Mouse (Mus musculus) T-helper 1 cell (primary cell): ENCODE results near the gene Smtn.

Source experiments
- in situ Hi-C: fragments of 300-600 bp; cut with MboI, MseI; formaldehyde crosslinking; loops from one replicate; pipeline ENCODE4 v1.15.1; 2025; ENCODE audit warnings: high pct_unique_total_duplicates

The Smtn gene

GRCm38 (mm10) chr11:3540451-3541085 lies at the start of gene Smtn:
Smtn (minus strand) TSS chr11:3540612.
- in situ Hi-C loops, result no loop called here

- in situ Hi-C loops, result no loop called here
Measured at GRCm38 (mm10) chr11:3588036-3588672, 47.7 kb upstream of the Smtn start.

- in situ Hi-C loops, result no loop called here
Measured at GRCm38 (mm10) chr11:3587350-3587749, 46.9 kb upstream of the Smtn start.

DNA sequence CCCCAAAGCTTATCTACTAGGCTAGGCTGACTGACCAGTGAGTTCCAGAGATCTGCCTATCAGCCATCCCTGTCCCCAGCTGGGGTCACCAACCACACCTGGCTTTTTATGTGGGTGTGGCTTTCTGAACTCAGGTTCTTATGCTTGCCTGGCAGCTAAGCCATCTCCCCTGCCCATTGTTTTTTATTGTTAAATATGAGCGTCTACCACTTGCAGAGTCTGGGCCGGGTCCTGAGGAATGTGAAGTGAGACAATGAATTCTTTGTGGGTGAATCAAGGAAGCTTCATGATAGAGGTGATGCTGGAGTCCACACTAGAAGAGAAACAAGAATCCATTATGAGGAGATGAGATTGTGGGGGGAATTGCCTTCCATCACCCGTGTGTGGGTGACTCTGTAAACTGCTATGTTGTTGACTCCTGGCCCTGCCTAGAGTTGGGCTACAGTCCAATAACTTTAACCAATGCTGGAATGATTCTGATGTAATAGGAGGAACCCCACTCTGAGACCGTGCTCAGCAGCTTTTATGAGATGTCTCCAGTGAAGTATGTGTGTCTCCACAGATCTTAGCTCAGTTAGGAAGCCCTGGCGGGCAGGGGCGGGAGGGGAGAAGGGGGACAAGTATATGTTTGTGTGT lies 45.7 kb upstream of the Smtn start:
- in situ Hi-C loops, result no loop called here

DNA sequence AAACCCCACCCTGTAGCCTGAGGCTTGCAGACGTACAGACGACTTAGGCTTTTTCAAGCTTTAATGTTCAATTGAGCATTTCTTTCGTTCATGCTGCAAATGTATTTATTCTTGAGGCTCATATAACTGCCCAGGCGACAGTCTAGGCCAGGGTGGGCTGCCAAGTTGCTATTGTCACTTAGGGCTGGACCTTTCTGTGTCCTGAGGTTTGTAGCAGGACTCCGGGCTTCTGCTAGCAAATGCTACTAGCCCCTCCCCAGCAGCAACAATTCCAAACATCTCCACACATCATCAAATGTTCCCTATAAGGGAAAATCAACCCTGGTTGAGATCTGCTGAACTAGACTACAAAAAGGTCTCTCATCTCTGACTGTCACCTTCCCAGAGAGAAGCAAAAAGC lies 42.7 kb upstream of the Smtn start:
- in situ Hi-C loops, result no loop called here

DNA sequence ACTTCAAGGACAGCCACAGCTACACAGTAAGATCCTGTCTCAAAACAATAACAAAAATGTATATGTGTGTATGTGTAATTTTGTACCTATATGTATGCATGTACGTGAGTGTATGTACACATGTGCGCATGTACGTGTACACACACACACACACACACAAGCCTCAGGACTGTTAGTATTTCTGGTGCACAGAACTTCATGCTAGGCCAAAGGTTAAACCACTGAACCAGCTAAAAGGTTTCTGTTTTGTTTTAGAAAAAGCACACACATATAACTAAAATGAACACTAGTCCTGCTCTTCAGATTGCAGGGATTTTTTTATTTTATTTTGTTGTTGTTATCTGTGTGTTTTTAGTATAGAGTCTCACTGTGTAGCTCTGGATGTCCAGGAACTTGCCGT lies 41.5 kb upstream of the Smtn start:
- in situ Hi-C loops, result no loop called here

DNA sequence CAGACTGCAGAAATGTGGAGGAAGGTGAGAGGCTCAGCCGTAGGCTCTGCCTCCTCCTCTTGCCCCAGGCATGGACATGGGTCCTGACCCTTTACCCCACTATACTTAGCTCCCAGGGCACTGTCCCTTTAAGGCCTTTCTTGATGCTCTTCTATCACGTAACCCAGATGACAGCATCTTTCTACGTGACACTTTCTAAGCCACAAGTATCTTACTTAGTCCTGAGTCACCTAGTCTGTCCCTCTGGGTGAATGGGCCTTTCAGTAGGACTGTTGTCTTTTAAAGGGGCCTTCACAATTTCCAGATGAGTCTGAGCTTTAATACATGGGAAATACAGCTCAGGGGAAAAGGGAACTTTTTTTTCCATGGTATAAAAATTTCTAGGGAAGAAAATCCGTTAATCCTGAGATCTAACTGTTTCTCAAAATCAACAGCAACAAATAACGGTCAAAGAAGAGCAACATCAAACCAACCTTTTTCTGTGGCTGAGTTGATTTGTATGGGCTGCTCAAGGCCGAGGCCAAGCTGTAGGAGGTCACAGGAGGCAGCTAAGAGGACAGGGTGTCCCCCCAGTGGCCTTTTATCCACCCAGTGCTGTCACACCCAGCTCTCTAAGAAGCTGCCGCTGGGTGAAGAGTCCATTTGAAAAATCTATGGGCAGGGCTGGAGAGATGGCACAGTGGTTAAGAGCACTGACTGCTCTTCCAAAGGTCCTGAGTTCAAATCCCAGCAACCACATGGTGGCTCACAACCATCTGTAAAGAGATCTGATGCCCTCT lies 40.1 kb upstream of the Smtn start:
- in situ Hi-C loops, result no loop called here

GRCm38 (mm10) chr11:3578050-3578725 lies 37.8 kb upstream of the Smtn start:
- in situ Hi-C loops, result no loop called here

- in situ Hi-C loops, result no loop called here
Measured at GRCm38 (mm10) chr11:3575238-3575637, 34.8 kb upstream of the Smtn start.

- in situ Hi-C loops, result no loop called here
Measured at GRCm38 (mm10) chr11:3573092-3573491, 32.7 kb upstream of the Smtn start.

DNA sequence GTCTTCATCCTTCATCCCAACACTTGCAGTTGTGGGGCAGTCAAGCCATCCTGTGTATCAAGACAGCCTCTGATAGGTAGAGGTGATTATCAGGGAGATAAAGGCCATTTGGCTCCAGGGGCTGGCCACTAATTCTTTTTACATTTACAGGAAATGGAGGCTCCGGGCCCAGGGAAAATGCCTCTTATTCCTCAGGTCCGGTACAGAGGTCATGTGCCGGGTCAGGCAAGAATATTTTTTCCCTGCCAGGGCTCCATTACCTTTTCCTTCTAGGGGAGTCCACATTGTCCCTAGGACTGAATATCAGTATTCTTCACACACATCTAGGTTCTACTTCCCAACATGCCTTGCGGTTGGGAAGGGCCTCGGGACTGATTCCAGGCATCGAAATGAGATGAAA lies 31.8 kb upstream of the Smtn start:
- in situ Hi-C loops, result no loop called here

DNA sequence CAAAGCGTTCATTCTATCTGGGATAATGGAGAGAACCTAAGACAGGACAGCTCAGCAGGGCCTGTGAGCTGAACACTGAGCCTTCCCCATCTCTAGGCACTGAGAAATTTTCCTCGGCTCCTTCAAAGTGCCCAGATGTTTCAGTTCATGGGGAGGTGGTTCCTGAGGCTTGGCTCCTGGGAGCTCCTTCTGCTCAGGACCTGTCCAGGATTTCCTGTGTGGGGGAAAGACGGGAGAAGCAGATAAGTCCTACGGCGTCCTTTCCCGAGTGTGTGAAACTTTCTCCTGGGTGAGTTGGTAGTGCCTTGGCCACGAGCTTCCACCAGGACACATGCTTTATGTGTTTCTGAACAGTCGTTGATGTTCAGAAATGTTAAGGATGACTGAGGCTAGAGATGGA lies 29.9 kb upstream of the Smtn start:
- in situ Hi-C loops, result no loop called here

DNA sequence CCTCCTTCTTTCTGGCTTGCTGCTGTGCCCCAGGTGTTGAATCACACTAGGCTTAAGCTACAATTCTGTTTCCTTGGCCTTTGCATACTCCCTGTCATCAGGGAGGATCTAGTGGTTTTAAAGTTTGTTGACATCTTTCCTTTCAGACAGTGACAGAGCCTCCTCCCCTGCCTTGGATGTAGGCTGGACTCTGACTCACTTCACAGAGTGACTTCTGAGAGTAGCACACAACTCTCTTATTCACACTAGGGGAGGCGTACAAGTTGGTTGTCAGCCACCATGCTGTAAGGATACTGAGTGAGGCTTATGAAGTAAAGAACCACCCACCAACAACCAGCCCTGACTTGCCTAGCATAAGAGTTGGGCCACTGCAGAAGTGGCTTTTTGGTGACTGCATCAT lies 27.5 kb upstream of the Smtn start:
- in situ Hi-C loops, result no loop called here

DNA sequence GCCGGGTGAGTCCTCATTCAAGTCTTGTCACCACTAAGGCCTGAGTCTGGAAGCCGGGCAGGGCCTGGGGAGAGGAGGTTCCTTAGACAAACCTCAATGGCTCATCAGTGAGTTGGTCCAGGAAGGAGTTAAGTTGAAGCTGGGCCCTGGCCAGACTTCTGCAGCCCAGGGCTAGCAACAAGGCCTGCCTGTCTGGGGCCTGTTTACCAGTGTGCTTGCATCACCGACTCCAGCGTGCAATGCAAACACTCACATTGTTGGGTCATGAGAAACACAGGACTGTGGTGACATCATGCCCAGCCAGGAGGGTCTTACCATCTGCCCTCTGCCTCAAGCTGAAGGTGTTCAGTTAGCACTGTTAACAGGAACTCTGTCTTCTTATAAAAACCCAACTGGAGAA lies 25.6 kb upstream of the Smtn start:
- in situ Hi-C loops, result no loop called here

- in situ Hi-C loops, result no loop called here
Measured at GRCm38 (mm10) chr11:3564451-3564850, 24.0 kb upstream of the Smtn start.

GRCm38 (mm10) chr11:3563853-3564252 lies 23.4 kb upstream of the Smtn start:
- in situ Hi-C loops, result no loop called here

DNA sequence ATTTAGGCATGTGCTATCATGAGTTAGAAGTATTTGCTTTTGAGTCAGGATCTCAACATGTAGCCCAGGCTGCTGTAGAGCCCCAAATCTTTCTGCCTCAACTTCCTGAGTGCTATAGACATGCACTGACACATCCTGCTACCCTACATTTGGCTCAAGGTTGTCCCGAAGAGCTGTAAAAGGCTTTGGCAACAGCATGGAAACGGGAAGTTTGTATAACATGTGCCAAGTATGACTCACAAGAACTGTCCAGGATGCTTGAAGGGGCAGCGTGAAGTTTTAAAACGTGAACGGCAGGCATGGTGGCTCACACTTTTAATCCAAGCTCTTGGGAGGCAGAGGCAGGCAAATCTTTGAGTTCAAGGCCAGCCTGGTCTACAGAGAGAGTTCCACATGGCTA lies 19.8 kb upstream of the Smtn start:
- in situ Hi-C loops, result no loop called here

DNA sequence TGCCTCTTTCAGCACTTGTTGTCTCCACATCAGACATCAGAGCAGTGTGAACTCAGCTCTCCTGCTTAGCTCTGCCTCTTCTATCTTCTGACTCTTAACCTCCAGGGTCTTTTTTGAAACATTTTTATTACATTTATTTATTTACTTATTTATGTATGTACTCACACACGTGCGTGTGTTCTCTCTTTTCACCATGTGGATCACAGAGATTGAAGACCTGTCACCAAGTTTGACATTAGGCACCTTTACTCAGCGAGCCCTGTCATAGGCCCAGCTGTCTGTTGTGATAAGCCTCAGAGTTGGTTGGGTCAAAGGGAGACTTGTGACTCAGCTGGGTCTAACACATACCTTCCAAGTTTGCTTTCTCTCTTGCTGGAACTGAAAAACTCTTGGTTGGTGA lies 17.4 kb upstream of the Smtn start:
- in situ Hi-C loops, result no loop called here

DNA sequence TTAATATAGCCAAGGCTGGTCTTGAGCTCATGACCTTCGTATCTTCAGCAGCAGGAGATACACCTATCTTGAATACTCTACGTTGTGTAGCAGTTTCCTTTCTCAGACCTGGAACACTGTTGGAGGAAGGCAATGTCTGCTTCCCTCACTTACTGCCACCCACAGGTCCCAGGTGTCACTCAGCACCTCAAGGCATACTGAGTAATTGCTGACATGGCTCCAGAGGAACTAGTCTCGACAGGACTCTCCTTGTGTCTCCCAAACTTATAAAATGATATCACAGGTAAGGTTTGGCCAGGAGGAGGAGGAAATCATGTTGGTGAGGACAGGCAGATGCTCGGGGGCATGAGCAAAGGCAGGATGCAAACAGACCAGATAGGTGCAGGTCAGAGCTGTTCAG lies 14.6 kb upstream of the Smtn start:
- in situ Hi-C loops, result no loop called here

GRCm38 (mm10) chr11:3549791-3550190 lies 9.4 kb upstream of the Smtn start:
- in situ Hi-C loops, result no loop called here

- in situ Hi-C loops, result no loop called here
Measured at GRCm38 (mm10) chr11:3548564-3549295, 8.3 kb upstream of the Smtn start.
